In the genomic region with DNA sequence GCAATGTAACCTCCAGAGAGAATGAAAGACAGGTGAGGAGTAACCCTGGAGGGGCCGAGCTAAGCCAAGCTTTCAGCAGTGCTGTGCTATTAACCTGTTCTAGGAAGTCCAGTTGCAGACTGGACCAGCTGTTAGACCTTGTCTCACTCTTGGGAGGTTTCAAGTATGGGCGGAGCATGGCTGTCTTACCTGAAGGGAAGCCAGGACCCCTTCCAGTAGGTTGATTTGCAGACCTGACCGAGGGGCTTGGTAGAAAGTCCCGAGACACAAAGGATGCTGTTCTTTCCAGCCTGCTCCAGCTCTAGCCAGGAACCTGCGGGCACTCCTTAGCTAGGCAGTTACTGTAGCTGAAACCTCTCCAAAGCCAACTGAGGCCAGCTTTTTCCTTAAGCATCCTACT, we compare ENCODE assay signal across 32 mouse cellular contexts. TPM values are rescaled to one million over a fixed set of nuclear protein-coding genes. Genes with fewer than 3 reads are reported as not detected.
"Had no signal": no experiment of that assay in that cellular context is flagged by ENCODE, and none has a peak within 500 bp of the region (broad histone marks: within the 10 kb centered on the region; RNA-seq: fewer than 3 reads in every experiment).

No protein-coding gene starts in this region.

- H3K9ac ChIP-seq: heart, embryonic 12.5 days; heart, embryonic 13.5 days; heart, embryonic 15.5 days; hindbrain, embryonic 12.5 days; hindbrain, embryonic 13.5 days; hindbrain, embryonic 15.5 days; intestine, embryonic 15.5 days; kidney, embryonic 15.5 days had no signal

- H3K27ac ChIP-seq: heart, embryonic 13.5 days; heart, embryonic 15.5 days; hindbrain, embryonic 12.5 days; hindbrain, embryonic 13.5 days; hindbrain, embryonic 15.5 days; intestine, embryonic 15.5 days; kidney, embryonic 15.5 days; kidney, postnatal 0 days; layer of hippocampus, adult 2 months; left cerebral cortex, adult 2 months had no signal

- H3K36me3 ChIP-seq: heart, embryonic 12.5 days; intestine, embryonic 15.5 days had no signal

- H3K4me1 ChIP-seq: heart, embryonic 13.5 days; heart, embryonic 15.5 days; hindbrain, embryonic 12.5 days; hindbrain, embryonic 13.5 days; hindbrain, embryonic 15.5 days; intestine, embryonic 15.5 days; kidney, embryonic 15.5 days had no signal

- H3K27me3 ChIP-seq: heart, embryonic 12.5 days; heart, embryonic 13.5 days; heart, embryonic 15.5 days; hindbrain, embryonic 12.5 days; hindbrain, embryonic 13.5 days; hindbrain, embryonic 15.5 days; intestine, embryonic 15.5 days; kidney, embryonic 15.5 days had no signal

- H3K4me3 ChIP-seq: heart, embryonic 12.5 days; heart, embryonic 13.5 days; heart, embryonic 15.5 days; hindbrain, embryonic 12.5 days; hindbrain, embryonic 13.5 days; hindbrain, embryonic 15.5 days; intestine, embryonic 15.5 days; kidney, embryonic 15.5 days; layer of hippocampus, adult 2 months; left cerebral cortex, adult 2 months had no signal

- H3K4me2 ChIP-seq: heart, embryonic 12.5 days; heart, embryonic 13.5 days; heart, embryonic 15.5 days; hindbrain, embryonic 12.5 days; hindbrain, embryonic 13.5 days; hindbrain, embryonic 15.5 days; intestine, embryonic 15.5 days; kidney, embryonic 15.5 days had no signal

- DNase-seq: heart, postnatal 10 days; heart, postnatal 14 days; heart, postnatal 36 days; heart, postnatal 4 days; kidney, adult 11 months; kidney, adult 18-20 months; kidney, adult 2 months; kidney, adult 8-10 months; kidney, adult 9 months; kidney, postnatal 10 days; kidney, postnatal 14 days; kidney, postnatal 25 days; kidney, postnatal 36 days; kidney, postnatal 4 days; layer of hippocampus, adult 9-11 months; layer of hippocampus, postnatal 36 days had no signal

- ATAC-seq: inflammation-experienced regulatory T-cells, adult 6 months; intestine, embryonic 15.5 days; intestine, embryonic 16.5 days; intestine, postnatal 0 days had no signal

- H3K9me3 ChIP-seq: heart, embryonic 12.5 days; heart, embryonic 15.5 days; hindbrain, embryonic 12.5 days; hindbrain, embryonic 13.5 days; hindbrain, embryonic 15.5 days; intestine, embryonic 15.5 days; kidney, embryonic 15.5 days had no signal

RNA-seq across cellular contexts. Expression of a gene that starts 36.4 kb away (rescaled TPM):
- total RNA-seq: heart, postnatal 25 days had no signal
- polyA plus RNA-seq: large intestine, adult 2 months had no signal
